Mouse (Mus musculus) thymus, adult 2 months (tissue): ENCODE data around the gene Klf11.

Experiments used
- CTCF ChIP-seq: fragments of 200-500 bp; IDR thresholded peaks from 2 replicates; pipeline ENCODE4 v1.5.1; 2012; ENCODE audit warnings: mild to moderate bottlenecking, control low read depth, low read length, moderate library complexity, borderline replicate concordance; ENCODE audit not compliant: control insufficient read depth, poor library complexity, insufficient read depth; ENCODE audit errors: extremely low read depth
- POLR2A ChIP-seq: fragments of 200-500 bp; IDR thresholded peaks from 2 replicates; pipeline ENCODE4 v1.6.1; 2012; ENCODE audit warnings: mild to moderate bottlenecking, low read length, control low read depth, moderate library complexity; ENCODE audit not compliant: control insufficient read depth, poor library complexity, insufficient read depth; ENCODE audit errors: extremely low read depth

GRCm38 (mm10) chr12:24683461-24683860 lies 32.4 kb downstream of the Klf11 start:
- no peak for TF ChIP-seq CTCF
- no peak for TF ChIP-seq POLR2A
